Mouse (Mus musculus): ENCODE data around the gene Id4. TPM values are rescaled to one million over a fixed set of nuclear protein-coding genes. Genes with fewer than 3 reads are reported as not detected.

Id4 gene
- total RNA-seq, 2 experiments from 2014 or later: 41.7 to 44.6 TPM

GRCm38 (mm10) chr13:48284918-48285693 lies 24.1 kb downstream of the Id4 start:
- intact Hi-C loops (cut with DNase I): no loop called here
- DNase-seq (ENCODE audit: low spot score in 2 of 2): no peak

- DNase-seq (ENCODE audit: low spot score in 2 of 2): no peak
- intact Hi-C loops (cut with DNase I): no loop called here
These were observed 29.4 kb downstream of the Id4 start for GRCm38 (mm10) chr13:48290427-48290826.

- intact Hi-C loops (cut with DNase I): no loop called here
- no peak for DNase-seq (ENCODE audit: low spot score in 2 of 2)
These were observed 53.5 kb downstream of the Id4 start for GRCm38 (mm10) chr13:48314500-48314899.

Data from left cerebral cortex, postnatal 36 days (tissue).